Mouse (Mus musculus) thymus, postnatal 25 days (tissue): Measurements from ENCODE around the gene F13a1.

Source experiments
- DNase-seq: peaks from one replicate; pipeline ENCODE4 v3.0.0; 2022

Gene F13a1

GRCm38 (mm10) chr13:36953676-36954075 is 96.4 kb downstream of the F13a1 start:
- DNase-seq, result no peak

GRCm38 (mm10) chr13:36941891-36942290 is 108.2 kb downstream of the F13a1 start:
- DNase-seq, result no peak

- DNase-seq, result no peak
These were observed 118.0 kb downstream of the F13a1 start for GRCm38 (mm10) chr13:36932066-36932465.

GRCm38 (mm10) chr13:36919737-36920136 is 130.3 kb downstream of the F13a1 start:
- no peak for DNase-seq

- DNase-seq, result no peak
These were observed 146.2 kb downstream of the F13a1 start for GRCm38 (mm10) chr13:36903885-36904284.

GRCm38 (mm10) chr13:36903447-36903846 is 146.6 kb downstream of the F13a1 start:
- no peak for DNase-seq

- no peak for DNase-seq
These were observed 148.4 kb downstream of the F13a1 start for GRCm38 (mm10) chr13:36901603-36902002.

GRCm38 (mm10) chr13:36901016-36901415 is 149.0 kb downstream of the F13a1 start:
- DNase-seq, result no peak

- DNase-seq, result no peak
These were observed 154.0 kb downstream of the F13a1 start for GRCm38 (mm10) chr13:36896061-36896460.

- DNase-seq, result no peak
These were observed 156.3 kb downstream of the F13a1 start for GRCm38 (mm10) chr13:36893762-36894161.

- no peak for DNase-seq
These were observed 157.8 kb downstream of the F13a1 start for GRCm38 (mm10) chr13:36892216-36892615.

GRCm38 (mm10) chr13:36885973-36886372 is 164.1 kb downstream of the F13a1 start:
- no peak for DNase-seq

- no peak for DNase-seq
These were observed 210.9 kb downstream of the F13a1 start for GRCm38 (mm10) chr13:36839111-36839510.
